Mouse (Mus musculus) macrophage (primary cell): ENCODE data around the gene Vat1. TPM values are rescaled to one million over a fixed set of nuclear protein-coding genes. Genes with fewer than 3 reads are reported as not detected.
"Not testable (repeated sequence)": the region's sequence is repeated elsewhere in the genome, so short reads cannot be mapped to it uniquely, and the experiment has no call there.

Experiments
- H3K27ac ChIP-seq: fragments of 350-480 bp; formaldehyde crosslinking; 2 replicates; pipeline ENCODE4 v1.9.0; 2021
- H3K36me3 ChIP-seq: fragments of 350-480 bp; formaldehyde crosslinking; 2 replicates; pipeline ENCODE4 v1.9.0; 2021; ENCODE audit errors: inconsistent target
- H3K4me3 ChIP-seq: fragments of 350-480 bp; formaldehyde crosslinking; 2 replicates; pipeline ENCODE4 v1.9.0; 2021; ENCODE audit errors: inconsistent target
- H3K79me2 ChIP-seq: fragments of 350-480 bp; formaldehyde crosslinking; 2 replicates; pipeline ENCODE4 v1.9.0; 2021; ENCODE audit errors: inconsistent target
- WGBS: methylation state at CpG from one replicate; pipeline ENCODE4 v1.1.7; 2026; ENCODE audit warnings: inconsistent platforms; ENCODE audit not compliant: missing documents; 5-methylcytosine and 5-hydroxymethylcytosine counted together
- polyA plus RNA-seq: library from polyadenylated mRNA; stranded (reverse); fragments of 250-400 nt; gene quantifications from 3 replicates; pipeline ENCODE4 v1.2.4, GENCODE M21; 2018; ENCODE audit warnings: inconsistent platforms
- total RNA-seq, 78 experiments: library from RNA; depleted of rRNA; stranded (reverse); fragments of 250-400 nt; gene quantifications; 1 replicate in 9 of 78; 2 replicates in 24 of 78; 3 replicates in 43 of 78; 4 replicates in 2 of 78; pipeline ENCODE4 v1.2.4; 2018; ENCODE audit warnings: inconsistent platforms in 56 of 78

Vat1 gene
- total RNA-seq (2018; cell fraction: chromatin; rRNA removed), result 100 to 1,000 TPM in 6 of 26 experiments, 10 to 100 TPM in 20; 28.4 to 186 (median 71.3) TPM
- 100 to 1,000 TPM; 382 to 967 (median 672) TPM for total RNA-seq (2018; cell fraction: cytosol; rRNA removed)
- total RNA-seq (2018; cell fraction: nucleus; rRNA removed), result 100 to 1,000 TPM; 208 to 646 (median 320) TPM
- 611 to 709 TPM (median 617 TPM) in 3 replicates for polyA plus RNA-seq

- Histone ChIP-seq H3K79me2 (peaks cover 46% of the 10 kb centered on the region), H3K27ac (peak within 1 kb of the TSS; percentile 88), H3K36me3 (peaks cover 16% of the 10 kb centered on the region), H3K4me3 (peak within 1 kb of the TSS; percentile 79)
- WGBS, result under 1% methylated on average over 45 of the region's 60 CpGs
Measured at GRCm38 (mm10) chr11:101465869-101466551, at the start of gene Vat1. Gene Vat1, minus strand, starts transcription at chr11:101466230.

GRCm38 (mm10) chr11:101507090-101507489 is 41.1 kb upstream of the Vat1 start:
- H3K27ac ChIP-seq, result no peak overlapping the region
- no peak overlapping the region for H3K4me3 ChIP-seq
- H3K79me2 ChIP-seq, result no peaks in the 10 kb centered on the region
- 87% methylated on average over 7 of the region's 7 CpGs for WGBS
- H3K36me3 ChIP-seq, result no peaks in the 10 kb centered on the region

- H3K79me2 ChIP-seq, result no peaks in the 10 kb centered on the region
- no peaks in the 10 kb centered on the region for H3K36me3 ChIP-seq
- WGBS, result 96% methylated on average over 5 of the region's 5 CpGs
- no peak overlapping the region for H3K27ac ChIP-seq
- H3K4me3 ChIP-seq, result no peak overlapping the region
Measured at GRCm38 (mm10) chr11:101506269-101506780, 40.3 kb upstream of the Vat1 start.

GRCm38 (mm10) chr11:101486126-101486525 is 20.1 kb upstream of the Vat1 start:
- H3K4me3 ChIP-seq, result no peak overlapping the region
- H3K27ac ChIP-seq, result no peak overlapping the region
- WGBS, result 88% methylated on average over 6 of the region's 6 CpGs
- no peaks in the 10 kb centered on the region for H3K36me3 ChIP-seq
- H3K79me2 ChIP-seq, result no peaks in the 10 kb centered on the region

- no peak overlapping the region for H3K4me3 ChIP-seq
- H3K79me2 ChIP-seq, result no peaks in the 10 kb centered on the region
- WGBS, result 76% methylated on average over 6 of the region's 6 CpGs
- H3K27ac ChIP-seq, result no peak overlapping the region
- no peaks in the 10 kb centered on the region for H3K36me3 ChIP-seq
Measured at GRCm38 (mm10) chr11:101485509-101486028, 19.5 kb upstream of the Vat1 start.

GRCm38 (mm10) chr11:101484814-101485213 is 18.8 kb upstream of the Vat1 start:
- Histone ChIP-seq H3K36me3 (no peaks in the 10 kb centered on the region), H3K79me2 (no peaks in the 10 kb centered on the region), H3K4me3 (no peak overlapping the region), H3K27ac (no peak overlapping the region)
- WGBS, result 85% methylated on average over 7 of the region's 7 CpGs

- WGBS, result 93% methylated on average over 6 of the region's 6 CpGs
- no peaks in the 10 kb centered on the region for H3K36me3 ChIP-seq
Measured at GRCm38 (mm10) chr11:101484245-101484644, 18.2 kb upstream of the Vat1 start.

GRCm38 (mm10) chr11:101483804-101484203 is 17.8 kb upstream of the Vat1 start:
- no peak overlapping the region for H3K27ac ChIP-seq
- WGBS, result 93% methylated on average over 3 of the region's 3 CpGs
- no peaks in the 10 kb centered on the region for H3K36me3 ChIP-seq
- H3K79me2 ChIP-seq, result no peaks in the 10 kb centered on the region
- no peak overlapping the region for H3K4me3 ChIP-seq

More at GRCm38 (mm10) chr11:101484245-101484644, 18.2 kb upstream of the Vat1 start:
- Histone ChIP-seq H3K27ac (no peak overlapping the region), H3K4me3 (no peak overlapping the region), H3K79me2 (no peaks in the 10 kb centered on the region)

GRCm38 (mm10) chr11:101480912-101481311 is 14.9 kb upstream of the Vat1 start:
- Histone ChIP-seq H3K27ac (no peak overlapping the region), H3K4me3 (no peak overlapping the region), H3K79me2 (no peaks in the 10 kb centered on the region), H3K36me3 (no peaks in the 10 kb centered on the region)
- WGBS, result 78% methylated on average over 6 of the region's 6 CpGs

- whole genome bisulfite sequencing, result 51% methylated on average over 16 of the region's 18 CpGs
- Histone ChIP-seq H3K27ac (no peak overlapping the region), H3K4me3 (no peak overlapping the region), H3K79me2 (no peaks in the 10 kb centered on the region), H3K36me3 (no peaks in the 10 kb centered on the region)
Measured at GRCm38 (mm10) chr11:101479171-101479635, 13.2 kb upstream of the Vat1 start.

- WGBS, result 86% methylated on average over 10 of the region's 10 CpGs
- Histone ChIP-seq H3K36me3 (no peaks in the 10 kb centered on the region), H3K79me2 (no peaks in the 10 kb centered on the region), H3K4me3 (no peak overlapping the region), H3K27ac (no peak overlapping the region)
Measured at GRCm38 (mm10) chr11:101477552-101478211, 11.7 kb upstream of the Vat1 start.

- WGBS, result 64% methylated on average over 4 of the region's 4 CpGs
- H3K79me2 ChIP-seq, result no peaks in the 10 kb centered on the region
- H3K36me3 ChIP-seq, result no peaks in the 10 kb centered on the region
- no peak overlapping the region for H3K27ac ChIP-seq
- H3K4me3 ChIP-seq, result no peak overlapping the region
Measured at GRCm38 (mm10) chr11:101477194-101477551, 11.1 kb upstream of the Vat1 start.

- WGBS, result 95% methylated on average over 4 of the region's 4 CpGs
- H3K4me3 ChIP-seq, H3K36me3 ChIP-seq, H3K27ac ChIP-seq, H3K79me2 ChIP-seq: not testable (repeated sequence)
Measured at GRCm38 (mm10) chr11:101476361-101476760, 10.3 kb upstream of the Vat1 start.

GRCm38 (mm10) chr11:101474298-101474697 is 8.3 kb upstream of the Vat1 start:
- Histone ChIP-seq H3K79me2 (no peaks in the 10 kb centered on the region), H3K27ac (no peak overlapping the region), H3K36me3 (no peaks in the 10 kb centered on the region), H3K4me3 (no peak overlapping the region)
- WGBS, result 88% methylated on average over 5 of the region's 5 CpGs

GRCm38 (mm10) chr11:101473686-101474085 is 7.7 kb upstream of the Vat1 start:
- no CpG with 5 or more reads among the region's 1 CpGs for WGBS
- H3K79me2 ChIP-seq, H3K36me3 ChIP-seq, H3K4me3 ChIP-seq, H3K27ac ChIP-seq: not testable (repeated sequence)
